Mouse (Mus musculus) spleen, postnatal 0 days (tissue): ENCODE results near the gene Sap30. TPM values are rescaled to one million over a fixed set of nuclear protein-coding genes. Genes with fewer than 3 reads are reported as not detected.

ENCODE experiments used
- polyA plus RNA-seq: library from polyadenylated mRNA; unstranded; fragments of >200 nt; fragmentation: Nextera tagmentation; extraction: Ambion mirVana; gene quantifications from 2 replicates; pipeline ENCODE4 v1.2.1, GENCODE M21; 2015

Sap30 gene
- 21.4 and 24.4 TPM in 2 replicates for polyA plus RNA-seq

DNA sequence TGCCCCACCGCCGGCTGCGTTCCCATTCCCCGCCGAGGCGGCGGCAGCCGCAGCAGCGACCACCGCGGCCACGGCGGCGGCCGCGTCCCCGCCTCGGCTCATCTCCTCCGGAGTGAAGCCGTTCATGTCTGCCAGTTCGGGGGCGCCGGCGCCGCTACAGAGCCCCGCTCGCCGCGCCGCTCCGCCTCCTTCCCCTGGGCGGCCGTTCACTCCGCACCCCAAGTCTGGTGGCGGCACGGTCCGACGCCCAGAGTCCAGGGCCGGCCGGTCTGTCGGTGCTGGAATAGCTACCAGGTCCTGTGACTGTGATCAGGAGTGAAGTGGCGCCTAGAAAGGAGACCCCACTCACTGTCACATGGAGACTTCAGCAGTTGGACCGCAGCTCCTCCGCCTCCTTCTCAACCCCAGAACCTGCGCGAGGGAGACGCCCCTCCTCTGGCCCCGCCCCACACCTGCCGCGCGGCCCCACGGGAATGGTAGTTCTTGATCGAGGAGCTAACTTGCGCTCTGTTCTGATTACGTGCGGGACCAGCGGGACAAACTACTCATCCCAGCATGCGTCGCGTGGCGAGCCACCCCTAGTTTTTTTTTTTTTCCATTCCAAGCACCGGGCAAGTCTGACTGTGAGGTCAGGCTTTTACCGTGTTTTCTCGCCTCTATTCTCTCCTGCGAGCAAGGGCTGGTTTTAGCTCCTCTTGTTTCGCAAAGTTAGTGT is at the start of gene Sap30:
Gene Sap30 (minus strand): TSS at position 420 of the 715 bp plus-strand sequence.

GRCm38 (mm10) chr8:57511316-57512118 is 23.9 kb upstream of the Sap30 start, which contains the start of gene Hmgb2:
Hmgb2 (plus strand) TSS chr8:57511907.

DNA sequence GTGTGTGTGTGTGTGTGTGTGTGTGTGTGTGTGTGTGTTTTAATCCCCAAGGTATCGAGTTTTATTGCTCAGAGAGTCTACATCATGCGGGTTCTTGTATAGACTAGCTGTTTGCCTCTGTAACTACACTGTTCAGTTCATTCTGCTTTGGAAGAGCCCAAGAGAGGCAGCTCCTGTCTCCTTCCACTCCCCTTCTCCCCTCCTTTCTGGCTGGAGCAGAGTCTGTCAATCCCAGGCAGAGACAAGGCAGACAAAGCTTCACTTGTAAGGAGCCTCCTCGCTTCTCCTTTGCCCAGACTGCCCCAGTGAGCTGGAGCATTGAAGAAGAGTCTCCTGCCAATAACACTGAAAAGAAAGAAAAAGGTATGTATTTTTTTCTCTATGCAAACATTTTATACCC is 31.9 kb downstream of the Sap30 start, which contains the start of gene Scrg1:
Gene Scrg1 (plus strand): TSS at position 159 of the 400 bp plus-strand sequence.

Other genes with a start within 250 kb of the Sap30 start
- 0.93 and 1.1 TPM in 2 replicates for gene Hand2, start 166.9 kb downstream of the Sap30 start, polyA plus RNA-seq
- 5.7 and 8.3 TPM in 2 replicates for gene Scrg1, start 31.9 kb downstream of the Sap30 start, polyA plus RNA-seq
- gene Hmgb2, start 24.0 kb upstream of the Sap30 start, polyA plus RNA-seq: 865 and 1,019 TPM in 2 replicates
- 6.8 and 7.5 TPM in 2 replicates for gene Galnt7, start 165.2 kb upstream of the Sap30 start, polyA plus RNA-seq